Mouse (Mus musculus) neural tube, embryonic 14.5 days (tissue): ENCODE results near the gene Rbfox2. TPM values are rescaled to one million over a fixed set of nuclear protein-coding genes. Genes with fewer than 3 reads are reported as not detected.

Experiments
- ATAC-seq: fragments of 200-750 bp; cut with Nextera tagmentation; 2 replicates; pipeline ENCODE4 v1.8.0; 2017; ENCODE audit warnings: low read depth, mild to moderate bottlenecking, moderate TSS enrichment, moderate library complexity
- H3K27ac ChIP-seq: fragments of 300-500 bp; sonication (generic); 2 replicates; pipeline ENCODE4 v1.5.1; 2014; ENCODE audit warnings: low read depth, mild to moderate bottlenecking, control low read depth, low read length, moderate library complexity, mixed read lengths
- H3K27me3 ChIP-seq: fragments of 300-500 bp; sonication (generic); 2 replicates; pipeline ENCODE4 v1.6.1; 2014; ENCODE audit warnings: low read length; ENCODE audit not compliant: control insufficient read depth, insufficient read depth
- H3K36me3 ChIP-seq: fragments of 300-500 bp; sonication (generic); 2 replicates; pipeline ENCODE4 v1.6.1; 2014; ENCODE audit warnings: low read length, mixed read lengths; ENCODE audit not compliant: control insufficient read depth, insufficient read depth
- H3K4me1 ChIP-seq: fragments of 300-500 bp; sonication (generic); 2 replicates; pipeline ENCODE4 v1.6.1; 2014; ENCODE audit warnings: low read length; ENCODE audit not compliant: control insufficient read depth, insufficient read depth
- H3K4me2 ChIP-seq: fragments of 300-500 bp; sonication (generic); 2 replicates; pipeline ENCODE4 v1.6.1; 2014; ENCODE audit warnings: mild to moderate bottlenecking, low read depth, low read length, control low read depth
- H3K4me3 ChIP-seq: fragments of 300-500 bp; sonication (generic); 2 replicates; pipeline ENCODE4 v1.5.1; 2014; ENCODE audit warnings: low read depth, low read length, control low read depth, mixed read lengths
- H3K9ac ChIP-seq: fragments of 300-500 bp; sonication (generic); replicated peaks from 2 replicates; pipeline ENCODE4 v1.6.1; 2014; ENCODE audit warnings: low read depth, mild to moderate bottlenecking, control low read depth, low read length, mixed read lengths
- H3K9me3 ChIP-seq: fragments of 300-500 bp; sonication (generic); 2 replicates; pipeline ENCODE4 v1.6.1; 2016; ENCODE audit warnings: low read length; ENCODE audit not compliant: control insufficient read depth
- WGBS: fragments of 180-500 bp; shearing (Covaris S2); extraction: QIAGEN DNeasy Blood & Tissue Kit; methylation state at CpG from one replicate; pipeline ENCODE4 v1.1.7; 2014; 5-methylcytosine and 5-hydroxymethylcytosine counted together
- polyA plus RNA-seq: library from polyadenylated mRNA; unstranded; fragments of >200 nt; fragmentation: Nextera tagmentation; extraction: Ambion mirVana; gene quantifications from 2 replicates; pipeline ENCODE4 v1.2.1, GENCODE M21; 2014

Gene Rbfox2
- polyA plus RNA-seq, 1 experiment from 2014 or later, result 208 TPM

GRCm38 (mm10) chr15:77116139-77116722 is 190.6 kb downstream of the Rbfox2 start:
- 85% methylated on average over 9 of the region's 9 CpGs for WGBS
- Histone ChIP-seq H3K9ac (no peak overlapping the region), H3K4me1 (no peaks in the 10 kb centered on the region; the same call in 1 of the 2 replicates), H3K4me3 (no peak overlapping the region), H3K4me2 (no peak overlapping the region), H3K27me3 (no peaks in the 10 kb centered on the region), H3K36me3 (peaks cover 26% of the 10 kb centered on the region), H3K9me3 (no peaks in the 10 kb centered on the region), H3K27ac (no peak overlapping the region)
- no peak for ATAC-seq

DNA sequence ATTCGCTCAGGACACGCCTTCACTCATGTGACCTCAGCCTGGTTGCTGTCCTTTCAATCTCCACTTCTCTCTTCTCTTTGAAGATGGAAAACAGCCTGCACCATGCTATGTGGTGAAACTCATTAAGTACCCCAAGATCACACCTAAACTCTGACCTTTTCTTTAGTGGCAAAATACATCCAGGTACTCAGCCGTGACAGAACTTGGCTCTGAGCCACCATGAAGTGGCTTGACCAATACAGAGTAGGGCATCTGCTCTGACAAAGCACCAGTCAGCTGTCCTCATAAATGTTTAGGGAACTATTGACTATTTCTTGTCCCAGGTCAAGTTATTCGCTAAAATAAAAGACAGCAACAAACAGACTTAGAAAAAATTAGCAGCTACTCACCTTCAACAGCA is 191.3 kb downstream of the Rbfox2 start:
- Histone ChIP-seq H3K27ac (no peak overlapping the region), H3K9me3 (no peaks in the 10 kb centered on the region), H3K4me3 (no peak overlapping the region), H3K9ac (no peak overlapping the region), H3K4me1 (no peaks in the 10 kb centered on the region; the same call in 1 of the 2 replicates), H3K4me2 (no peak overlapping the region), H3K27me3 (no peaks in the 10 kb centered on the region), H3K36me3 (peaks cover 21% of the 10 kb centered on the region)
- no peak for ATAC-seq
- WGBS, result 81% methylated on average over 4 of the region's 4 CpGs

GRCm38 (mm10) chr15:77113591-77113990 is 193.2 kb downstream of the Rbfox2 start:
- 94% methylated on average over 9 of the region's 9 CpGs for WGBS
- no peak overlapping the region for H3K9ac ChIP-seq
- H3K4me2 ChIP-seq, result no peak overlapping the region
- H3K27me3 ChIP-seq, result no peaks in the 10 kb centered on the region
- H3K27ac ChIP-seq, result no peak overlapping the region
- peaks cover 26% of the 10 kb centered on the region for H3K36me3 ChIP-seq
- no peak overlapping the region for H3K4me3 ChIP-seq
- H3K4me1 ChIP-seq, result no peaks in the 10 kb centered on the region; the same call in 1 of the 2 replicates
- no peak for ATAC-seq
- H3K9me3 ChIP-seq, result no peaks in the 10 kb centered on the region

DNA sequence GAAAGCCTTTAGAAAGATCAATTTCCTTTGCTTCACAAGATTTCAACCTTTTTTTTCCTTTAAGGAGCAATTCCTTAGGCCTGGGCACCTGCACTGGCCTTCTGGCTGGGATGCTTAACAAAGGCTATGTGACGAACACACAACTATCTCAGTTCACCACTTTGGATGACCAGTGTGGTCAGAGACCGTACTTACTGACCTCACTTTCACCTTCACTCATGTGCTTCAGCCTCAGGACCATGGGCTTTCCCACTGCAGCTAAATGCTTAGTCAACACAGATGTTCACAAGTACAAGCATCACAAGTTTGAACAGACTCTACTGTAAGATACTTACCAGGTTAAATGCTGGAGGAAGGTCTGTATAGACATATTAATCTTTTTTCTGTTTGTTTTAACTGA is 194.4 kb downstream of the Rbfox2 start:
- Histone ChIP-seq H3K4me2 (no peak overlapping the region), H3K9ac (no peak overlapping the region), H3K4me1 (no peaks in the 10 kb centered on the region; the same call in 1 of the 2 replicates), H3K27ac (no peak overlapping the region), H3K36me3 (peaks cover 26% of the 10 kb centered on the region), H3K4me3 (no peak overlapping the region), H3K9me3 (no peaks in the 10 kb centered on the region), H3K27me3 (no peaks in the 10 kb centered on the region)
- ATAC-seq, result no peak
- WGBS, result 92% methylated on average over 2 of the region's 2 CpGs

DNA sequence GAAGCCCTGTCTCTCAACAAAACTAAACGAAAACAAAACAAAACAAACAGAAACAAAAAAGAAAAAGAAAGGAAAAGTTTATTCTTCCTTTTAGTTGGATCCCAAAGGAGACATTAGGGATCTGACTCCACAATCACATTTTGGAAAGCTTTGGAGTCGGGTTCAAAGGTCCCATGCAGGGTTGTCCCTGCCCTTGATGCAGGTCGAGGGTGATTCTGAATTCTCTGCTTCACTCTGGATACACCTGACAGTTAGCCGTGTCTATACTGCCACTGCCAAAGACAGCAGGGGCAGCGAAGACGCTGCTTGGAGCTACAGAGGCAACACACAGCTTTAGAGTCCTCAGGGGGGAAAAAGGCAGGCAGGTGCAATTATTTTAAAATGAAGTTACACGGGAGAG is 194.9 kb downstream of the Rbfox2 start:
- no peak for ATAC-seq
- H3K9me3 ChIP-seq, result no peaks in the 10 kb centered on the region
- no peak overlapping the region for H3K9ac ChIP-seq
- no peaks in the 10 kb centered on the region; the same call in 1 of the 2 replicates for H3K4me1 ChIP-seq
- H3K4me2 ChIP-seq, result no peak overlapping the region
- 86% methylated on average over 7 of the region's 7 CpGs for WGBS
- H3K27me3 ChIP-seq, result no peaks in the 10 kb centered on the region
- H3K27ac ChIP-seq, result no peak overlapping the region
- H3K36me3 ChIP-seq, result peaks cover 26% of the 10 kb centered on the region
- no peak overlapping the region for H3K4me3 ChIP-seq

GRCm38 (mm10) chr15:77110452-77110851 is 196.4 kb downstream of the Rbfox2 start:
- WGBS, result 88% methylated on average over 11 of the region's 11 CpGs
- no peak for ATAC-seq
- peaks cover 18% of the 10 kb centered on the region for H3K36me3 ChIP-seq
- no peak overlapping the region for H3K4me3 ChIP-seq
- H3K4me1 ChIP-seq, result no peaks in the 10 kb centered on the region
- H3K9me3 ChIP-seq, result no peaks in the 10 kb centered on the region
- H3K27ac ChIP-seq, result no peak overlapping the region
- no peak overlapping the region for H3K4me2 ChIP-seq
- no peaks in the 10 kb centered on the region for H3K27me3 ChIP-seq
- no peak overlapping the region for H3K9ac ChIP-seq

GRCm38 (mm10) chr15:77107169-77107908 is 199.5 kb downstream of the Rbfox2 start:
- H3K4me3 ChIP-seq, result no peak overlapping the region
- no peaks in the 10 kb centered on the region for H3K4me1 ChIP-seq
- H3K27ac ChIP-seq, result no peak overlapping the region
- H3K9ac ChIP-seq, result no peak overlapping the region
- 85% methylated on average over 10 of the region's 10 CpGs for WGBS
- H3K36me3 ChIP-seq, result peaks cover 7% of the 10 kb centered on the region
- ATAC-seq, result no peak
- no peak overlapping the region for H3K4me2 ChIP-seq
- no peaks in the 10 kb centered on the region for H3K9me3 ChIP-seq
- H3K27me3 ChIP-seq, result no peaks in the 10 kb centered on the region

GRCm38 (mm10) chr15:77105273-77105672 is 201.5 kb downstream of the Rbfox2 start:
- peaks cover 13% of the 10 kb centered on the region for H3K36me3 ChIP-seq
- H3K9ac ChIP-seq, result no peak overlapping the region
- H3K4me1 ChIP-seq, result no peaks in the 10 kb centered on the region
- no peaks in the 10 kb centered on the region for H3K9me3 ChIP-seq
- no peak for ATAC-seq
- H3K27ac ChIP-seq, result no peak overlapping the region
- H3K4me2 ChIP-seq, result no peak overlapping the region
- H3K4me3 ChIP-seq, result no peak overlapping the region
- H3K27me3 ChIP-seq, result no peaks in the 10 kb centered on the region
- WGBS, result 75% methylated on average over 10 of the region's 10 CpGs

GRCm38 (mm10) chr15:77104349-77105158 is 202.2 kb downstream of the Rbfox2 start:
- WGBS, result 43% methylated on average over 10 of the region's 10 CpGs
- no peaks in the 10 kb centered on the region for H3K27me3 ChIP-seq
- no peak overlapping the region for H3K4me2 ChIP-seq
- H3K9me3 ChIP-seq, result no peaks in the 10 kb centered on the region
- no peak for ATAC-seq
- H3K27ac ChIP-seq, result no peak overlapping the region
- H3K4me1 ChIP-seq, result no peaks in the 10 kb centered on the region
- H3K36me3 ChIP-seq, result peaks cover 12% of the 10 kb centered on the region
- no peak overlapping the region for H3K9ac ChIP-seq
- no peak overlapping the region for H3K4me3 ChIP-seq
